Mouse (Mus musculus): ENCODE measurements around the gene Scfd2. TPM values are rescaled to one million over a fixed set of nuclear protein-coding genes. Genes with fewer than 3 reads are reported as not detected.

Gene Scfd2
- polyA plus RNA-seq (2012; rRNA removed), result 12.4 and 13.4 TPM in 2 replicates

GRCm38 (mm10) chr5:74531630-74532280 lies at the start of gene Scfd2:
Gene Scfd2, minus strand, starts transcription at chr5:74531759.

GRCm38 (mm10) chr5:74535240-74536021 lies 3.9 kb upstream of the Scfd2 start, which contains the start of gene Fip1l1:
Gene Fip1l1, plus strand, starts transcription at chr5:74535449.

GRCm38 (mm10) chr5:74194841-74195613 lies 336.5 kb downstream of the Scfd2 start, which contains the start of gene Rasl11b:
Gene Rasl11b, plus strand, starts transcription at chr5:74195286.

Other genes starting within 250 kb of the Scfd2 start
- 55.0 and 58.8 TPM in 2 replicates for gene Fip1l1, start 3.7 kb upstream of the Scfd2 start, polyA plus RNA-seq (2012; rRNA removed)
- 16.5 and 19.1 TPM in 2 replicates for gene Lnx1, start 171.2 kb upstream of the Scfd2 start, polyA plus RNA-seq (2012; rRNA removed)

All from central nervous system, embryonic 18 days (tissue).